Mouse (Mus musculus): Measurements from ENCODE around the gene Phxr2.
A peak's percentile ranks its signal among the peaks of the same experiment; 100 is the strongest.

Phxr2 gene

DNA sequence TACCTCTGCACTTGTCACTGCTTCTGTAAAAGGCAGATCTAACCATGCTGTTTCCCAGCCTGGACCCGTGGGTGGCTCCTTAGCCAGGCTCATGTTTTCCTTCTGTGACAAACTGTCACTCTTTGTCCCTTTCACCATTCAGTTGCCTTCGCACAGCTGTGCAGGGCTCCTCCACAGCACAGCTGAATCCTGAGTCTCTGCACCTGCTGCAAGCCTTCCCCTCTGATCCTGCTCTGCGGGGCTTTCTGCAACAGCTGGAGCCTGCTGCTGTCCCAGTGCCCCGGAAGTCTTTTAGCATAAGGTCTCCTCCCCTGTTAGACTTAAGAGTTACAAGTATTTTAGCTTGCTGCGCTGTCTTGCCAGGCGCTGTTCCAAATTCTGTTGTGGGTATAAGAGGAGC lies 6.1 kb upstream of the Phxr2 start:
- DNase-seq: peak; percentile 39

DNA sequence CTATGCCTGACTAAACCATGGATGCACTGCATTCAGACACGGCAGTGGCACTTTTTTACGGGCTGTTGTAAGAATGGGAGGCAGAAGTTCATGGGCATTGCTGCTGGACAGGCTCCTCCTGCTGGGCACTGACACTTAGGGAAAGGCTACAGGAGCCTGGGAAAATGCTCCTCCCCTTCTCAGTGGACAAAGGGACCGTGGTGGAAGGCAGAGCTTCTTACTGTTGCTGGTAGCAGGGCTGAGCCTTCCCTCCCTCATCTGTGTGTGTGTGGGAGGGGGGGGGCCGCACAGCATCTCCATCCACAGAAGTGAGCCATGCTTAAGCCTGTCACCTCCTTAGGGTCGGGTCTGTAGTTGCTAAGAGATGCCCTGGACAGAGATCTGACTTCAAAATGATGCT lies 5.2 kb upstream of the Phxr2 start:
- no peak for DNase-seq

- peak; percentile 79 for DNase-seq
Observed at GRCm38 (mm10) chr10:99130611-99131010, 4.5 kb upstream of the Phxr2 start.

- no peak for DNase-seq
Observed at GRCm38 (mm10) chr10:99127691-99128261, 1.7 kb upstream of the Phxr2 start.

DNA sequence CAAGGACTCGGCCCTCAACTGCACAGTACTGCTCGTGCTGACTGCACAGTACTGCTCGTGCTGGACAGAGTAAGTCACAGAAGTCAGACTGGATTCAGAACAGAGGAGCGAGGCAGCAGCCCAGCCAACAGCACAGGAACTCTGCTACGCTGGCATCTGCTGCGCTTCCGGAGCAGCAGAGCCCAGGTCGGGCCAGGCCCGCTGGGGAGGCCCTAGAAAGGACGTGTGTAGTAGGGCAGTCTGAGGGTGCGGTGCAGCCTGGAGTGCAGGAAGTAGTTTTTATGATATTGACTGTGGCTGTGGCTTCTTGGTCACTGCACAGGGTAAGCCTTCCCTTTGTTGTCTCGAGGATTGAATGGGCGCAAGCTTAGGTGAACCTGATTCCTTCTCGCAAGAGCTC lies 829 bp upstream of the Phxr2 start:
- DNase-seq: no peak

- DNase-seq: no peak
Observed at GRCm38 (mm10) chr10:99119471-99119870, 6.7 kb downstream of the Phxr2 start.

DNA sequence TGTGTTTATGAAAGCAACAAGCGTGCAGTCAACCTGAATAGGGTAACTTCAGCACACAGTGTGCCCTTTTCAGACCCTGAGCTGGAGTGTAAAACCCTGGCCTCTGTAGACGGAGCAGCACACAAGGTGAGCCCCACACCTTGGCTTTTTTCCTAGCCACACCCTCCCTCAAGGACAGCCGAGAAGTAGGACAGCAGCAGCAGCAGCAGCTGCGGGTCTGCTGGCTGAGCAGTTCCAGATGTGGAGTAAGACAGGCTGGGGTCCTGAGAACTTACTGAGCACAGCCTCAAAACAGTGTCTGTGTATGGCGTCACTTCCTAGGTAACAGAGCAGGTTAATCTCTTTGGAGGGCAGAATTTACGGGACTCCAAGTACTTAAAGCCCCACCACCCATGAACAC lies 7.4 kb downstream of the Phxr2 start:
- no peak for DNase-seq

DNA sequence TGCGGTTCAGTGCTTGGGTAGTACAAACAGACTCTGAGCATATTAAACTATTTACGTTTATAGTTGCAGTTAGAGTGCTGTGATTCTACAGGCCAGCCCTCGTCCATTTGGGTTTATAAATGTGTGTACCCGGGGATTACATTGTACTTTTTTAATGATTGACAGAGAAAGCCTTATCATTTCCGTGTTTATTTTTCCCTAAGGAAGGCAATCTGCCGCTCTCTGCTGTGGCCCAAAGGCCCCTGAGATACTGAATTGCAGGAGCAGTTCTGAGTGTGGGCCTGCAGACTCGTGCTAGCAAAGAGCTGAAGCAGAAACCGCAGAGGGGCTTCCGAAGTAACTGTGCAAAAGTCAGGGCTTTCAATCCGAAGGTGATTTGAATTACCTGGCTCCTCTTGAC lies 8.2 kb downstream of the Phxr2 start:
- no peak for DNase-seq

DNA sequence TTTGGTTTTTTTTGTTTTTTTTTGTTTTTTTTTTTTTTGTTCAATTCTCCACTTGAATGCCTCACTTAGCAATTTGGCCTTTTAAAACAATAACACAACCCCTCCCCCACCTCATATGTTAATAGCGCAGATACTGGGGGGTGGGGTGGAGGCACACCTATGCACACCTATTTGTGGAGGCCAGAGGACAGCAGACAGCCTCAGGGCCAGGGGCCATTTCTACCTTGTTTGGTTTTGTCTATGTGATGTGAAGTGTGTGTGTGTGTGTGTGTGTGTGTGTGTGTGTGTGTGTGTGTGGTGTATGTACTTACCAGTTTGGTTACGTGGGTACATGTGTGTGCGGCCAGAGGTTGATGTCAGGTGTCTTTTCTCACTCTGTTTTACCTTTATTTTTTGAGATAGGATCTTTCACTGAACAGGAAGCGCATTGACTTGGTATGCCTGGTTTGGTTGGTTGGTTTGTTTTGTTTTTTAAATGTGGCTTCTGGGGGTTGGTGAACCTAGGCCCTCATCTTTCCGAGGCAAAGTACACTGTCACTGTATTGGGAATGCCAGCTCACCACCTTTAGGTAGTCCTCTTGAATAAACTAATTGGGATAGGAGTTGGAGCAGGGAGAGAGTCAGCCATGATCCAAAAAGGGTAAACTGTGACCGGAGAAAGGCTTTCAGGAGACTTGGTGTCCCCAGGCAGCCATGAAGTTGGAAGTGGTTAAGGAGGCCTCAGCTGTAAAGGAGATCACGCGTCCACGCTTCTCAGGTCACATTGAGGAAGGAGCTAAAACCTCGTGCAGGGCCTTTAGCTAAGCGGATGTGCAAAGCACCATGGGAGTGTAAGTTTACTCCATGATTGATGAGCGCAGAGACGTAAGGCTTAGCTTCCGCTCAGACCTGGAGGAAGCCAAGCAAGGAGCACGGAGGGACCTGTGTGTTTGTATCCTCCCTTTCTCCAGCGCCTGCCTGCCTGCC lies 9.2 kb downstream of the Phxr2 start:
- DNase-seq: no peak

DNA sequence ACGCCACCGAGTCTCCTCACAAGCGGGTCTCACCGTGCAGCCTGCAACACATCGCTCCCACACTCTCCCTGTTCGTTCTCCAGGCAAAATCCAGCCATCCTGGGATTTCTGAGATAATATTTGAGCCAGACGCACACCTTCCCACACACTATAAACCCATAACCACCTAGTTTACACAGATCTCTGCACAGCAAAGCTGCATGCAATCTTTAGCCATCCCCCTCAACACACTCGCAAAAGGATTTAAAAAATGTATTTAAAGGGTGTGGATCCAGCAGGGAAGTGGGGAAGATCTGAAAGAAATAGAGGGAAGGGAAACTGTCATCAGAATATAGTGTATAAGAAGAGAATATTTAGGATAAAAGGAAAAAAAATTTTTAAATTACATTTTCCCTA lies 9.9 kb downstream of the Phxr2 start:
- DNase-seq: no peak

GRCm38 (mm10) chr10:99115471-99116236 lies 10.5 kb downstream of the Phxr2 start:
- no peak for DNase-seq

- DNase-seq: no peak
Observed at GRCm38 (mm10) chr10:99114295-99114694, 11.8 kb downstream of the Phxr2 start.

GRCm38 (mm10) chr10:99113533-99113932 lies 12.6 kb downstream of the Phxr2 start:
- no peak for DNase-seq

GRCm38 (mm10) chr10:99108431-99108982 lies 17.6 kb downstream of the Phxr2 start:
- DNase-seq: no peak

GRCm38 (mm10) chr10:99107964-99108363 lies 18.2 kb downstream of the Phxr2 start, which contains the start of gene Galnt4:
Gene Galnt4, plus strand, starts transcription at chr10:99108159.
- peak; percentile 81 for DNase-seq

- DNase-seq: peak; percentile 82
Observed at GRCm38 (mm10) chr10:99106703-99107631, 19.2 kb downstream of the Phxr2 start, which contains the start of gene Poc1b. Gene Poc1b, plus strand, starts transcription at chr10:99107036.

DNA sequence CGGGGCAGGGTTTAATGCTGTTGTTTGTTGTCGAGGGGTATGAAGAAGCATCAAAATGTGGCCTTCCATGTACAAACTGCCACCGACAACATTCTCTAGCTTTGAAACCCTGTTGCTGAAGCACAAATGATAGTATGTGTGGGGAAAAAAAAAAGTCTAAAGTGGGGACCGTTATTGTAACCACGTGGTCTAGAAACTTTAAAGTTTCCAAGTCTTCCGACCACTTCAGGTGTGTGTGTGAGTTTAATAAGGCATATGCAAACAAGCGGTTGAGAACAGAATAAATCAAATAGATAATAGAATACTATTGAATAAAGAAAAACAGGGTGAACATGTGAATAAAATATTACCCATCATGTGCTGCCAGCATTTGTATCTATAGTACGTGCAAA lies 19.8 kb downstream of the Phxr2 start:
- no peak for DNase-seq

DNA sequence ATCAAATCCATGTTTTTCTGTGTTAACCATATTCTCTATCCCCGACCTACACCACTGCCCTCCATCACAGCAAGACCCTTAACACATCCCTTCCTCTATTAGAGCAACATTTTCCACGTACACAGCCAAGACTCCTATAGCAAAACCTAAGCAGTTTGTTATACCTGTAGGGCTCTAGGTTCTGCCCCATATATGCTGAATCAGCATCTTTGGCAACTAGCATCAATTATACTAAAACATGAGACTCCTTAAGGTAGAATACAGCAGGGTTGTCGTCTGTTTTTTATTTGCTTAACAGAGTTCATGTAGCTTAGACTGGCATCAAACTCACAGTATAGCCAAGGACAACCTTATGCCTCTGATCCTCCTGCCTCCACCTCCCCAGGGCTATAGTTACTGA lies 20.6 kb downstream of the Phxr2 start:
- no peak for DNase-seq

GRCm38 (mm10) chr10:99097374-99097773 lies 28.8 kb downstream of the Phxr2 start:
- DNase-seq: no peak

DNA sequence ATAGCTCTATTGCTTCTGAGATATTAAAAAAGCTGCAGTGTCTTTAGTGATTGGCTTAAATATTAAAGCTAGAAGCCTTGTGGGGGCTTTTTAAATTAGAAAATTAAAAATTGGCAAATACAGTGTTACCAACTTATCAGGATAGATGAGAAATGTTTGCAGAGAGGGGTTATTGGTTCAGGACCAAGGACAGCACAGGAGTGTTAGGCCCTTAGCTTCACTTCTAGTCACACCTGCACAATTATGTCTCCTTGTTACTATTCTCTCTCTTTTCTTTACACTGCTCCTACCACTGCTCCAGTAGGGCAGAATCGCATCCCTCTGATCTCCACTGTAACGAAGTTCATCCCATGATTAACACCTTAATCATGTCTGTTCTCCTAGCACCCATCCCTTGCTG lies 31.0 kb downstream of the Phxr2 start:
- no peak for DNase-seq

DNA sequence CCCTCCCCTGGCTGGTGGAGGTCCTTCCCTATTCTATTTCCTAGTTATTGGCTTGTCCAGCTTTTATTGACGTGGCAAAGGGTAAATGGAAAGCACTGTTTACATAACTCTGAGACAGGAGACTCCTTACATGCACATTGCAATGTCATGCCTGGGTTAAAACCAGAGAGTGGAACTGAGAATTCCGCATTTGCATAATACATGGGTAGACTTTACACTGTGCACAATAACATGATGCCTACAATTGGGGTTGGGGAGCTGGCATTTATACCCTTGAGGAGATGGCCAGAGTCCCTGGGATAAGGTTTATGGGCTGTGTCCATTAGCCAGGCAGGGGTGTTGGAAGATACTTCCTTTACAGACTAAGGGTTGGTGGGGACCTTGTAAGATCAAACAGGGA lies 32.8 kb downstream of the Phxr2 start:
- no peak for DNase-seq

GRCm38 (mm10) chr10:99089906-99090305 lies 36.2 kb downstream of the Phxr2 start:
- no peak for DNase-seq
